Mouse (Mus musculus) ES-E14 (cell line): ENCODE results near the gene Ahcy. TPM values are rescaled to one million over a fixed set of nuclear protein-coding genes. Genes with fewer than 3 reads are reported as not detected.

Experiments used
- DNase-seq: peaks from one replicate; pipeline ENCODE4 v3.0.0-alpha.2; 2013; ENCODE audit warnings: low read depth, low spot score
- H3K27ac ChIP-seq: 2 replicates; pipeline ENCODE4 v1.5.1; 2012; ENCODE audit warnings: low read depth, mild to moderate bottlenecking, low read length, moderate library complexity, mixed read lengths; ENCODE audit not compliant: poor library complexity, insufficient read depth, severe bottlenecking
- H3K36me3 ChIP-seq: 2 replicates; pipeline ENCODE4 v1.6.1; 2012; ENCODE audit warnings: mild to moderate bottlenecking, low read length, moderate library complexity, mixed read lengths; ENCODE audit not compliant: control insufficient read depth, poor library complexity, insufficient read depth, severe bottlenecking
- H3K4me1 ChIP-seq, 2 experiments: fragments of 150-350 bp in 1 of 2; sonication (generic) in 1 of 2; 2 replicates each; pipeline ENCODE4 v1.6.1; 2012; ENCODE audit warnings: low read length in 2 of 2, mild to moderate bottlenecking in 1 of 2, mixed read lengths in 1 of 2; ENCODE audit not compliant: control insufficient read depth in 2 of 2, insufficient read depth in 2 of 2, poor library complexity in 1 of 2
- H3K4me3 ChIP-seq, 2 experiments: fragments of 150-350 bp in 1 of 2; sonication (generic) in 1 of 2; 2 replicates each; pipeline ENCODE4 v1.5.1; 2012; ENCODE audit warnings: low read length in 2 of 2, low read depth in 1 of 2, mild to moderate bottlenecking in 1 of 2, mixed read lengths in 1 of 2; ENCODE audit not compliant: insufficient read depth in 1 of 2, poor library complexity in 1 of 2, severe bottlenecking in 1 of 2
- H3K9ac ChIP-seq: 2 replicates; pipeline ENCODE4 v1.6.1; 2012; ENCODE audit warnings: low read depth, mild to moderate bottlenecking, low read length, mixed read lengths; ENCODE audit not compliant: poor library complexity, insufficient read depth, severe bottlenecking
- H3K9me3 ChIP-seq: fragments of 150-350 bp; sonication (generic); 2 replicates; pipeline ENCODE4 v1.6.1; 2012; ENCODE audit warnings: low read depth, mild to moderate bottlenecking, low read length; ENCODE audit not compliant: control insufficient read depth, insufficient read depth
- CHD2 ChIP-seq: IDR thresholded peaks from 2 replicates; pipeline ENCODE4 v1.6.1; 2014; ENCODE audit warnings: mild to moderate bottlenecking, low read depth, low read length, inconsistent platforms
- HCFC1 ChIP-seq: IDR thresholded peaks from 2 replicates; pipeline ENCODE4 v1.6.1; 2012; ENCODE audit warnings: low read length, inconsistent platforms, borderline replicate concordance; ENCODE audit not compliant: insufficient read depth
- MAFK ChIP-seq: IDR thresholded peaks from 2 replicates; pipeline ENCODE4 v1.6.1; 2014; ENCODE audit warnings: mild to moderate bottlenecking, low read depth, low read length, inconsistent platforms; ENCODE audit not compliant: insufficient read depth
- ZC3H11A ChIP-seq: IDR thresholded peaks from 2 replicates; pipeline ENCODE4 v1.6.1; 2012; ENCODE audit warnings: low read depth, mild to moderate bottlenecking, inconsistent platforms, low read length, borderline replicate concordance
- ZNF384 ChIP-seq: IDR thresholded peaks from 2 replicates; pipeline ENCODE4 v1.6.1; 2012; ENCODE audit warnings: low read depth, low read length, inconsistent platforms
- in situ Hi-C, 2 experiments: fragments of 600-800 bp; cut with MboI; formaldehyde crosslinking; loops; one replicate each; pipeline ENCODE4 v1.15.1; 2025; ENCODE audit warnings: low sequenced_read_pairs in 2 of 2, inconsistent platforms in 1 of 2; ENCODE audit not compliant: unreplicated experiment in 2 of 2
- total RNA-seq: library from RNA; depleted of rRNA; stranded (reverse); fragments of 300-350 nt; gene quantifications from 2 replicates; pipeline ENCODE4 v1.2.3, GENCODE M21; 2012

Ahcy gene
- total RNA-seq, 1 experiment: 79.6 TPM

GRCm38 (mm10) chr2:155079500-155080178 is 5.3 kb upstream of the Ahcy start:
- in situ Hi-C loops: no loop called here
- Histone ChIP-seq H3K36me3 (no peaks in the 10 kb centered on the region), H3K4me1 (peaks cover 9 to 18% of the 10 kb centered on the region in 2 experiments), H3K27ac (no peak overlapping the region), H3K9me3 (no peaks in the 10 kb centered on the region), H3K9ac (no peak overlapping the region), H3K4me3 (no peak overlapping the region)
- DNase-seq: peak; percentile 75
- TF ChIP-seq ZNF384 (peak; percentile 42; the same call in 1 of the 2 replicates), ZC3H11A (no peak), MAFK (peak; percentile 70), CHD2 (peak; percentile 46; the same call in 1 of the 2 replicates), HCFC1 (no peak)

GRCm38 (mm10) chr2:155075649-155076048 is 1.4 kb upstream of the Ahcy start:
- H3K9me3 ChIP-seq: no peaks in the 10 kb centered on the region
- TF ChIP-seq HCFC1 (no peak), ZC3H11A (no peak), CHD2 (no peak), MAFK (no peak), ZNF384 (no peak)
- in situ Hi-C loops: no loop called here

GRCm38 (mm10) chr2:155074766-155075330 is 551 bp upstream of the Ahcy start:
- Histone ChIP-seq H3K9me3 (no peaks in the 10 kb centered on the region), H3K9ac (peak overlapping the region; percentile 65; the same call in 1 of the 2 replicates), H3K4me3 (peak overlapping the region; percentile 95 to 98), H3K4me1 (peaks cover 9 to 26% of the 10 kb centered on the region in 2 experiments), H3K27ac (no peak overlapping the region), H3K36me3 (0 out of 2 replicates have a peak, but pooled peaks cover 2% of the 10 kb centered on the region)
- in situ Hi-C loops: no loop called here
- DNase-seq: no peak
- no peak for TF ChIP-seq ZC3H11A
- TF ChIP-seq ZNF384: no peak
- no peak for TF ChIP-seq HCFC1
- TF ChIP-seq MAFK: no peak
- TF ChIP-seq CHD2: no peak

More at GRCm38 (mm10) chr2:155075649-155076048, 1.4 kb upstream of the Ahcy start:
- DNase-seq: no peak
- H3K4me1 ChIP-seq: peaks cover 13 to 24% of the 10 kb centered on the region in 2 experiments
- 0 out of 2 replicates have a peak, but pooled peaks cover 2% of the 10 kb centered on the region for H3K36me3 ChIP-seq
- H3K27ac ChIP-seq: no peak overlapping the region
- no peak overlapping the region for H3K9ac ChIP-seq
- H3K4me3 ChIP-seq: no peak overlapping the region

- no peak for DNase-seq
- H3K27ac ChIP-seq: no peak overlapping the region
- H3K9ac ChIP-seq: peak overlapping the region; percentile 97; the same call in 1 of the 2 replicates
- H3K4me1 ChIP-seq: peaks cover 5 to 23% of the 10 kb centered on the region in 2 experiments; a peak in 3 of 4 replicates
- in situ Hi-C loops: no loop called here
- H3K36me3 ChIP-seq: peaks cover 9% of the 10 kb centered on the region
- TF ChIP-seq ZNF384 (no peak), ZC3H11A (no peak), CHD2 (no peak), HCFC1 (no peak), MAFK (no peak)
- H3K4me3 ChIP-seq: peak overlapping the region; percentile 95 to 98
- no peaks in the 10 kb centered on the region for H3K9me3 ChIP-seq
These were observed 950 bp downstream of the Ahcy start for GRCm38 (mm10) chr2:155073347-155073746.
